Mouse (Mus musculus): ENCODE data around the gene Zfp207.
"Not testable (repeated sequence)": the region's sequence is repeated elsewhere in the genome, so short reads cannot be mapped to it uniquely, and the experiment has no call there.

Gene Zfp207

GRCm38 (mm10) chr11:80410377-80410776 is 27.3 kb downstream of the Zfp207 start:
- DNase-seq (ENCODE audit: low read depth, low spot score), result no peak

GRCm38 (mm10) chr11:80417085-80417484 is 34.0 kb downstream of the Zfp207 start:
- DNase-seq (ENCODE audit: low read depth, low spot score), result no peak

- no peak for DNase-seq (ENCODE audit: low read depth, low spot score)
Observed at GRCm38 (mm10) chr11:80419743-80420142, 36.7 kb downstream of the Zfp207 start.

DNA sequence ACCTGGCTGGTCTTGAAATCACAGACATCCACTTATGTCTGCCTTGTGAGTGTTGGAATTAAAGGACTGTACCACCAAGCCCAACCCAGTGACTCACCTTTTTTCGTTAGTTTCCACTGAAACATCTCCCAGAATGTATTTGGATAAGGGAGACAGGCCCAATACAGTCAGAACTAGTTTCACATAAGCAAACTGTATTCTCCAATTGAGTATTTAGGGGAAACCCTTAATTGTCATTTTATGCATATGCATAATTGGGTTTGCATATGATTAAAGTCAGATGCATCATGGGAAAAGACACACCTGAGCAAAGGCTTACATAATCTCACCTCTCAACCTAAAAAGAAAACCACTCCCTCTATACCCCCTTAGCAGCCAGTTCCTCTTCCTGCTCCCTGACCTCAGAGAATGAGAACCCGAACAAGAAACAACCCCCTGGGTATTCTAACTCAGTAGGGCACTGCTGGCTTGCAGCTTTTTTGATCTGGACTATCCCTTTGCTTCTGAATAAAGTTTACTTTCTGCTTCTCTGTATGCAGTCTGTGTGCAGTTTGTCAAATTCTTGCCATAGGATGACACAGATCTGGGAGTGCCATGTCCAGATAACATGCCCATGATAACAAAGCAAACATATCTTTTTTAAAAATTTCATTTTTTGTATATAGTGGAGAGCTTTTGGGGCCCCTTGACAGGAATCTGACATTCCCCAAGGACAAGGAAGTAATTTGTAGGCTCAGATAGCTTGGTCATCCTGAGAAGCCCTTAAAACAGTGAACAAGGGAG is 37.3 kb downstream of the Zfp207 start:
- DNase-seq (ENCODE audit: low read depth, low spot score), result no peak

DNA sequence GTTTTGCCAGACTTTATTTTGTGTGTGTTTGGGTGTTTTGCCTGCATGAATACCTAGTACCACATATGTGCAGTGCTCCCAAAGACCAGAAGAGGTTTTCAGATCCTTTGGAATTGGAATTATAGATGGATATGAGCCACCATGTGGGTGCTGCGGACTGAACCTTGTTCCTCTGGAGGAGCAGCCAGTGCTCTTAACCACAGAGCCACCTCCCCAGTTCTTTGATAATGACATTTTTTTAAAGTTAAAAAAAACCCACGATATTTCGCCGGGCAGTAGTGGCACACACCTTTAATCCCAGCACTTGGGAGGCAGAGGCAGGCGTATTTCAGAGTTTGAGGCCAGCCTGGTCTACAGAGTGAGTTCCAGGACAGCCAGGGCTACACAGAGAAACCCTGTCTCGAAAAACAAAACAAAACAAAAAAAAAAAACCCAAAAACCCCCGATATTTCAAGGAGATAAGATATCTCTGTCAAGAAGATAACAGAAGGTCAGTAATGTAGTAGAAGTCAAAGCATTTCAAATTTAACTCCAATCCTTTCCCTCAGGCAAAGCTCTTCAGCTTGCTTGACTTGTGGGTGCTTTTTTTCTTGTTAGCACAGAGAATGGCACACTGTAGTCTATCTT is 38.5 kb downstream of the Zfp207 start:
- no peak for DNase-seq (ENCODE audit: low read depth, low spot score)

GRCm38 (mm10) chr11:80424691-80425090 is 41.6 kb downstream of the Zfp207 start:
- no peak for DNase-seq (ENCODE audit: low read depth, low spot score)

DNA sequence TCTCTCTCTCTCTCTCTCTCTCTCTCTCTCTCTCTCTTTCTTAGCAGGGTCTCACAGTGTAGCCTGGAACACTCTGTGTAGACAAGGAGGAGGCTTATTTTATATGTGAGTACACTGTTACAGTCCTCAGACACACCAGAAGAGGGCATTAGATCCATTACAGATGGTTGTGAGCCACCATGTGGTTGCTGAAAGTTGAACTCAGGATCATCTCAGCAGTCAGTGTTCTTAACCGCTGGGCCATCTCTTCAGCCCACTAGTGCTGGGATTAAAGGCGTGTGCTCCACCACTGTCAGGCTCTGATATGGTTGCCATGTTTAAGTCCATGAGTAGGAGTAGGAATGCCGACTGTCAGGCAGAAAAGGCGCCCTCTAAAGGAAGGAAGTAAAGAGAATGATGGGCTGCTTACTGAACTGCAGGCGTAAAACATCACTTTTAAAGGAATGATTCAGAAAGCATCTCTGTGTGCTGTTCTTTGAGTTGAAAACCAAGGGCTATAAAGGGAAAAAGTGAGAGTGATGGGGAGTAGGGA is 42.2 kb downstream of the Zfp207 start:
- DNase-seq (ENCODE audit: low read depth, low spot score), result no peak

DNA sequence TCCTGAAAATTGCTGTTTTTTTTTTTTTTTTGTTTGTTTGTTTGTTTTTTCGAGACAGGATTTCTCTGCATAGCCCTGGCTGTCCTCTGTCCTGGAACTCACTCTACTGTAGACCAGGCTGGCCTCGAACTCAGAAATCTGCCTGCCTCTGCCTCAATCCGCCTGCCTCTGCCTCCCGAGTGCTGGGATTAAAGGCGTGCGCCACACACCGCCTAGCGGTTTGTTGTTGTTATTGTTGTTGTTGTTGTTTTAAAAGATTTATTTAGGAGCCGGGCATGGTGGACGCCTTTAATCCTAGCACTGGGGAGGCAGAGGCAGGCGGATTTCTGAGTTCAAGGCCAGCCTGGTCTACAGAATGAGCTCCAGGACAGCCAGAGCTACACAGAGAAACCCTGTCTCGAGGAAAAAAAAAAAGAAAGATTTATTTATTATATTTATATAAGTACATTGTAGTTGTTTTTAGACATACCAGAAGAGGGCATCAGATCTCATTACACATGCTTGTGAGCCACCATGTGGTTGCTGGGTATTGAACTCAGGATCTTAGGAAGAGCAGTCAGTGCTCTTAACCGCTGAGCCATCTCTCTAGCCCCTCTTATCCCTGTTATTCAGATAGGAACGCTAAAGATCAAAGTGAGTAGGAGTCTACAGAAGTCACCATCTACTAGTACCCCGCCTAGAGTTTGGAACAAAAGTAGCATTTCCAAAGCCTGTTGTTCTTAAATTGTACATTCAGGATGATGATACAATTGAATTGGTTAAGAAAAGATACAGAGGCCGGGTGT is 43.1 kb downstream of the Zfp207 start:
- DNase-seq (ENCODE audit: low read depth, low spot score), result not testable (repeated sequence)

- DNase-seq (ENCODE audit: low read depth, low spot score), result peak; percentile 87
Observed at GRCm38 (mm10) chr11:80428381-80429008, 45.4 kb downstream of the Zfp207 start, which contains the start of gene Psmd11. TSS of gene Psmd11 (plus strand) at chr11:80428615.

- DNase-seq (ENCODE audit: low read depth, low spot score), result peak; percentile 54
Observed at GRCm38 (mm10) chr11:80429009-80429475, 46.0 kb downstream of the Zfp207 start.

GRCm38 (mm10) chr11:80429500-80430166 is 46.6 kb downstream of the Zfp207 start:
- peak; percentile 21 for DNase-seq (ENCODE audit: low read depth, low spot score)

- DNase-seq (ENCODE audit: low read depth, low spot score), result peak; percentile 8
Observed at GRCm38 (mm10) chr11:80430366-80430910, 47.4 kb downstream of the Zfp207 start.

DNA sequence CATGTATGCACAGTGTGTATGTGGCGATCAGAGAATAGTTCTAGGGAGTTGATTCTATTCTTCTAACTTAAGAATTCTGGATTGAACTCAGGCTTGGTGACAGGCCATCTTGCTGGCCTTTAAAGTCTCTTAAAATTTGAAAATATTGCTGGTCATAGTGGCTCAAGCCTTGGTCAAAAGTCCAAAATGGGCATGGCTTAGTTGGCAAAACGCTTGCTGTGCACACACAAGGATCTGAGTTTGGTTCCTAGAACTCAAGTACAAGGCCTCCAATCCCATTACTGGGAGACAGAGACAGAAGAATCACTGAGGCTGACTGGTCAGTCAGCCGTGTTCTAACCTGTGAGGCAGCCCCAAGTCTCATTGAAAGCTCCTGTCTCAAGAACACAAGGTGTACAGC is 63.8 kb downstream of the Zfp207 start:
- DNase-seq (ENCODE audit: low read depth, low spot score), result no peak

DNA sequence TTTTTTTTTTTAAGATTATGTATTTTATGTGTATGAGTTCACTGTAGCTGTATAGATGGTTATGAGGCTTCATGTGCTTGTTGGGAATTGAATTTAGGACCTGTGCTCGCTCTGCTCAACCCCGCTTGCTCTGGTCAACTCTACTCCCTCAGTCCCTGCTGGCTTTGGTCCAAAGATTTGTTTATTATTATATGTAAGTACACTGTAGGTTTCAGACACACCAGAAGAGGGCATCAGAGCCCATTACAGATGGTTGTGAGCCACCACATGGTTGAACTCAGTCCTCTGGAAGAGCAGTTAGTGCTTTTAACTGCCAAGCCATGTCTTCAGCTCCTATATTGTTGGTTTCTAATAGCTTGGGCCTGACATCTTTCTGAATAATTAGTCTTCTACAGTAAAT is 66.8 kb downstream of the Zfp207 start:
- no peak for DNase-seq (ENCODE audit: low read depth, low spot score)

DNA sequence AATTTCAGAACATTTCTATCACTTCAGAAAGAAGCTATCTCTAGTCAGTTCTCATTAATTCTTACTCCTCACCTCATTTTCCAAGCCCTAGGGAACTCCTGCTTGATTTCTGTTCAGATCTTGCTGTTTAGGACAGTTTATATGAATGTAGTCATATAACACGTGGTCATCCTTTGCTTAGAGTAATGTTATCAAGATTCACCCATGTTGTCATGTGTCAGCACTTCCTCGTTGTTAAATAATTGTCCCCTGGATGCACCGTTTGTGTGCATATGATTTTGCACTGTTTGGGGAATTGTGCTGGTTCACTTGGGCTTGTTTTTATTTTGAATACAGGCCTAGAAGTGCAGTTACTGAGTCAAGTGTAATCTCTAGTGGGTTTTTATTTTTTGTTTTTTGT is 69.2 kb downstream of the Zfp207 start:
- no peak for DNase-seq (ENCODE audit: low read depth, low spot score)

- no peak for DNase-seq (ENCODE audit: low read depth, low spot score)
Observed at GRCm38 (mm10) chr11:80453198-80453597, 70.1 kb downstream of the Zfp207 start.

Measured in c-Kit-negative CD71-positive TER-119-positive erythroid progenitor cells, embryonic 14.5 days (primary cell).